Mouse (Mus musculus): Measurements from ENCODE around the gene Rasgrf1.

DNA sequence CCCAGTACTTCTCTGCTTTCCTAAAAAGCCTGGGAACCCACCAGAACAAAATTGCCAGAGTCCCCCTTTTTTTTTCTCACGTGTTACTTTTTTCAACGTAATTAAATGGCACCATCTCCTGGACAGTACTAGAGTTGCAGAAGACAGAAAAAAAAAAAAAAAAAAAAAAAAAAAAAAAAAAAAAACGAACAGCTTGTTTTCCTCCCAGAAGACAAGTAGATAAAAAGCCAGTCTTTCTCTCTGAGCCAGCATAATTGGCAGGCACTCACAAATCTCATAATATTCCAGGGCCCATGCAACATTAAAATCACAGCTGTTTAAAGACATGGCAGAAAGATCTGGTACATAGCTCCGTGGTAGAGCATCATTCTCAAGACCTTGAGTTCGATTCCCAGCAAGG is 64.1 kb downstream of the Rasgrf1 start:
- TF ChIP-seq CTCF (IDR thresholded peaks at IDR 0.05; ENCODE audit: control insufficient read depth, insufficient read depth, low read length) (no peak), POLR2A (IDR thresholded peaks at IDR 0.05; ENCODE audit: borderline replicate concordance, control insufficient read depth, low read depth, low read length) (no peak)

Data from bone marrow, adult 2 months (tissue).